Comparison of ENCODE assay signal across 18 mouse cellular contexts in the genomic region with DNA sequence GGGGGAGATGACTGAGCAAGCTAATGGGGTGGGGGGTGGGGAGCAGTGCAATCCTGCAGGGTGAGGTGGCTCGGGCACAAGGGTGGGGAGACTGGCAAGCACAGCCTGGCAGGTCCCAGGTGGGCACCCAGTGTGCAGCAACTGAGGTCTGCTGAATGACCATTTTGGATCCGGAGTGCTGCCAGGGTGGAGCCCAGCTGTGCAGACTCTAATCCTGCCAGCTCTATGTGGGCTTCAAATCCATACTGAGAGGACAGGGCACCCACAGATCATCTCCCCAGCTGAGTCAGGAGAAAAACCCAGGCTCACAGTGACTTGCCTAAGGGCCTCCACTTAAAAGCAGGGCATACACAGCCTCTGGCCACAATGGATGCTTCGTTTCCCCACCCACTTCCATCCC. TPM values are rescaled to one million over a fixed set of nuclear protein-coding genes. Genes with fewer than 3 reads are reported as not detected.
DNase-seq lines count a peak whose midpoint lies in the region; ATAC-seq and TF ChIP-seq lines count a peak whose summit lies in the region.
"Had no signal": no experiment of that assay in that cellular context is flagged by ENCODE, and none has a peak within 500 bp of the region (broad histone marks: within the 10 kb centered on the region; RNA-seq: fewer than 3 reads in every experiment).

No protein-coding gene starts in this region.

- ATAC-seq in heart, embryonic 13.5 days (ENCODE audit: extremely low read depth, insufficient number of reproducible peaks, low FRiP score, low TSS enrichment) = no peak
- no peak for ATAC-seq in midbrain, embryonic 11.5 days (ENCODE audit: low FRiP score)
- ATAC-seq in neural tube, embryonic 15.5 days (ENCODE audit: low FRiP score) = 0 out of 2 replicates have a peak, but pooled peaks have one; percentile 16

- no peak overlapping the region for H3K4me3 ChIP-seq in heart, embryonic 13.5 days
- H3K4me3 ChIP-seq in heart, adult 2 months = no peak overlapping the region
- no peak overlapping the region for H3K4me3 ChIP-seq in midbrain, embryonic 10.5 days
- no peak overlapping the region for H3K4me3 ChIP-seq in midbrain, embryonic 11.5 days (ENCODE audit: low read depth, low read length)
- no peak overlapping the region for H3K4me3 ChIP-seq in neural tube, embryonic 15.5 days (replicated peaks)
- H3K4me3 ChIP-seq: limb, embryonic 15.5 days had no signal

- no peaks in the 10 kb centered on the region for H3K79me2 ChIP-seq in heart, adult 2 months (replicated peaks; ENCODE audit: control insufficient read depth, insufficient read depth, low read length)

- H3K4me2 ChIP-seq in heart, embryonic 13.5 days = no peak overlapping the region
- no peak overlapping the region for H3K4me2 ChIP-seq in midbrain, embryonic 11.5 days
- H3K4me2 ChIP-seq in neural tube, embryonic 15.5 days = no peak overlapping the region
- H3K4me2 ChIP-seq: limb, embryonic 15.5 days had no signal

- no peak for TF ChIP-seq POLR2A in heart, adult 2 months (IDR thresholded peaks at IDR 0.05; ENCODE audit: insufficient read depth, low read depth, low read length)

- H3K36me3 ChIP-seq in heart, embryonic 13.5 days = no peaks in the 10 kb centered on the region
- no peaks in the 10 kb centered on the region for H3K36me3 ChIP-seq in heart, adult 2 months (ENCODE audit: control insufficient read depth, insufficient read depth, low read length)
- no peaks in the 10 kb centered on the region for H3K36me3 ChIP-seq in midbrain, embryonic 10.5 days
- H3K36me3 ChIP-seq in midbrain, embryonic 11.5 days (ENCODE audit: control insufficient read depth, insufficient read depth, low read length) = no peaks in the 10 kb centered on the region
- no peaks in the 10 kb centered on the region for H3K36me3 ChIP-seq in neural tube, embryonic 15.5 days
- H3K36me3 ChIP-seq: limb, embryonic 15.5 days had no signal

- H3K27ac ChIP-seq in heart, embryonic 13.5 days (replicated peaks) = peak overlapping the region; percentile 59; the same call in 1 of the 2 replicates
- no peak overlapping the region for H3K27ac ChIP-seq in heart, adult 2 months
- peak overlapping the region; percentile 78; the same call in 1 of the 2 replicates for H3K27ac ChIP-seq in midbrain, embryonic 10.5 days (replicated peaks)
- H3K27ac ChIP-seq in midbrain, embryonic 11.5 days (ENCODE audit: low read depth, low read length) = no peak overlapping the region
- H3K27ac ChIP-seq in neural tube, embryonic 15.5 days (replicated peaks) = peak overlapping the region; percentile 75
- H3K27ac ChIP-seq: limb, embryonic 15.5 days had no signal

- H3K9ac ChIP-seq in heart, embryonic 13.5 days = no peak overlapping the region
- H3K9ac ChIP-seq in heart, adult 2 months (ENCODE audit: low read depth, low read length) = no peak overlapping the region
- no peak overlapping the region for H3K9ac ChIP-seq in midbrain, embryonic 11.5 days (ENCODE audit: low read length)
- no peak overlapping the region for H3K9ac ChIP-seq in neural tube, embryonic 15.5 days (replicated peaks)
- H3K9ac ChIP-seq: limb, embryonic 15.5 days; lung, embryonic 14.5 days had no signal

- 62% methylated on average over 3 of the region's 3 CpGs for WGBS in heart, embryonic 13.5 days
- 85% methylated on average over 3 of the region's 3 CpGs for WGBS in heart, adult 2 months
- WGBS in midbrain, embryonic 10.5 days = 85% methylated on average over 3 of the region's 3 CpGs
- 56% methylated on average over 3 of the region's 3 CpGs for WGBS in midbrain, embryonic 11.5 days
- WGBS in neural tube, embryonic 15.5 days = 40% methylated on average over 3 of the region's 3 CpGs

- intact Hi-C loops in heart, adult 2 months (cut with DNase I) = no loop called here

- peaks cover 44% of the 10 kb centered on the region for H3K4me1 ChIP-seq in heart, embryonic 13.5 days
- H3K4me1 ChIP-seq in heart, adult 2 months (ENCODE audit: control insufficient read depth, insufficient read depth, low read length) = no peaks in the 10 kb centered on the region
- H3K4me1 ChIP-seq in midbrain, embryonic 10.5 days = peaks cover 55% of the 10 kb centered on the region
- peaks cover 21% of the 10 kb centered on the region for H3K4me1 ChIP-seq in midbrain, embryonic 11.5 days (ENCODE audit: control insufficient read depth, insufficient read depth, low read length)
- H3K4me1 ChIP-seq in neural tube, embryonic 15.5 days = peaks cover 48% of the 10 kb centered on the region

- no peaks in the 10 kb centered on the region for H3K27me3 ChIP-seq in heart, embryonic 13.5 days (replicated peaks)
- no peaks in the 10 kb centered on the region for H3K27me3 ChIP-seq in heart, adult 2 months (ENCODE audit: control insufficient read depth, insufficient read depth, low read length)
- H3K27me3 ChIP-seq in midbrain, embryonic 10.5 days (ENCODE audit: low read depth, poor library complexity, severe bottlenecking) = peaks cover 46% of the 10 kb centered on the region
- H3K27me3 ChIP-seq in midbrain, embryonic 11.5 days (ENCODE audit: control insufficient read depth, insufficient read depth, low read length) = no peaks in the 10 kb centered on the region
- no peaks in the 10 kb centered on the region for H3K27me3 ChIP-seq in neural tube, embryonic 15.5 days (replicated peaks)
- H3K27me3 ChIP-seq: CH12.LX; limb, embryonic 15.5 days had no signal

- TF ChIP-seq CTCF in heart, adult 2 months (IDR thresholded peaks at IDR 0.05) = no peak

- no peak for TF ChIP-seq EP300 in heart, adult 2 months (IDR thresholded peaks at IDR 0.05; ENCODE audit: insufficient read depth, low read depth, low read length)

- H3K9me3 ChIP-seq in heart, embryonic 13.5 days = no peaks in the 10 kb centered on the region
- no peaks in the 10 kb centered on the region for H3K9me3 ChIP-seq in midbrain, embryonic 10.5 days (replicated peaks)
- no peaks in the 10 kb centered on the region for H3K9me3 ChIP-seq in midbrain, embryonic 11.5 days (ENCODE audit: control insufficient read depth, low read length)
- no peaks in the 10 kb centered on the region for H3K9me3 ChIP-seq in neural tube, embryonic 15.5 days (replicated peaks)
- H3K9me3 ChIP-seq: limb, embryonic 15.5 days had no signal

- peak; percentile 45 for DNase-seq in cerebellum, adult 11 months
- no peak for DNase-seq in cerebellum, adult 8-10 months
- no peak for DNase-seq in heart, adult 2 months
- DNase-seq in midbrain, embryonic 10.5 days (ENCODE audit: low spot score) = no peak
- no peak for DNase-seq in midbrain, embryonic 11.5 days (ENCODE audit: low spot score, missing footprints)
- DNase-seq in natural killer cell, adult 2 months (ENCODE audit: low spot score in 2 of 2) = no peak
- DNase-seq: kidney, postnatal 36 days; thymus, postnatal 25 days had no signal

RNA-seq across cellular contexts. Expression of a gene that starts 15.8 kb away (rescaled TPM):
- polyA plus RNA-seq in heart, embryonic 13.5 days (2015; fragmentation: Nextera tagmentation; extraction: Ambion mirVana) = not detected in 2 replicates
- not detected for total RNA-seq in heart, adult 2 months (2021)
- polyA plus RNA-seq in heart, adult 2 months (2012; rRNA removed) = not detected in 2 replicates
- not detected in 2 replicates for polyA plus RNA-seq in midbrain, embryonic 10.5 days (2016; fragmentation: Nextera tagmentation; extraction: Ambion mirVana)
- polyA plus RNA-seq in midbrain, embryonic 11.5 days (2014; fragmentation: Nextera tagmentation; extraction: Ambion mirVana) = not detected in 2 replicates
- polyA plus RNA-seq in neural tube, embryonic 15.5 days (2015; fragmentation: Nextera tagmentation; extraction: Ambion mirVana) = not detected in 2 replicates
- total RNA-seq: CH12.LX had no signal
- polyA plus RNA-seq: embryonic facial prominence, embryonic 11.5 days; gonadal fat pad, adult 2 months; intestine, embryonic 16.5 days; limb, embryonic 15.5 days; lung, embryonic 14.5 days; neural tube, embryonic 11.5 days; stomach, embryonic 16.5 days had no signal

RNA-seq across cellular contexts. Expression of a gene that starts 21.4 kb away (rescaled TPM):
- 10.5 and 11.0 TPM in 2 replicates for polyA plus RNA-seq in heart, embryonic 13.5 days (2015; fragmentation: Nextera tagmentation; extraction: Ambion mirVana)
- total RNA-seq in heart, adult 2 months (2021) = 1 to 10 TPM; 3.5 to 4.4 TPM
- polyA plus RNA-seq in heart, adult 2 months (2012; rRNA removed) = 3.9 and 4.0 TPM in 2 replicates
- 12.8 and 16.8 TPM in 2 replicates for polyA plus RNA-seq in midbrain, embryonic 10.5 days (2016; fragmentation: Nextera tagmentation; extraction: Ambion mirVana)
- 19.5 and 19.9 TPM in 2 replicates for polyA plus RNA-seq in midbrain, embryonic 11.5 days (2014; fragmentation: Nextera tagmentation; extraction: Ambion mirVana)
- polyA plus RNA-seq in neural tube, embryonic 15.5 days (2015; fragmentation: Nextera tagmentation; extraction: Ambion mirVana) = 31.4 and 36.1 TPM in 2 replicates

Comparison
In these comparisons a context has a peak if more than half of its experiments do, and no peak if none do; other contexts are left out.
1. H3K27ac ChIP-seq: peak in heart, embryonic 13.5 days (single experiment), midbrain, embryonic 10.5 days (single experiment) and neural tube, embryonic 15.5 days (single experiment); none in heart, adult 2 months (single experiment) and midbrain, embryonic 11.5 days (single experiment).